Mouse (Mus musculus) left cerebral cortex, adult 9 months (tissue): ENCODE results near the gene Gm44511.
A peak's percentile ranks its signal among the peaks of the same experiment; 100 is the strongest.
"Not testable (repeated sequence)": the region's sequence is repeated elsewhere in the genome, so short reads cannot be mapped to it uniquely, and the experiment has no call there.

ENCODE experiments used
- DNase-seq, 2 experiments: peaks; one replicate each; pipeline ENCODE4 v3.0.0; 2022; ENCODE audit warnings: low spot score in 2 of 2

Gm44511 gene

DNA sequence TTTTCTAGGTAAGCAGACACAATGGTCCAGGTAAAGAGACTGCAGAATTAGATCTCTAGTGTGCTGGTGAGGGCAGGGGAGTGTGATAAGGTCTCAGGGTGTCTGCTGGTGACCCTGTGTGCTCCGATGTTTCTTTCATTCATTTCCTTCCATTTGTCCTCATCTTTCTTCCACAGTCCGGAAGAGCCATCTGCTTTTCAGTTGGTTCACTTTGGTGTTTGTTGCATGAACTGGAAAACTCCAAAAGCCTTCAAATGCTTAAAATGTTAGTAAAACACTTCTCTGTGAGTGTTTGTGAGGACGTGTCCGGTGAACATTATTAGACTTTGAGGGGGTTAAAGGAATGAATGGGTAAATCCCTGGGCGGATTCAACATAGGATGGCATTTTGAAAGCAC is 65.0 kb downstream of the Gm44511 start:
- no peak for DNase-seq

DNA sequence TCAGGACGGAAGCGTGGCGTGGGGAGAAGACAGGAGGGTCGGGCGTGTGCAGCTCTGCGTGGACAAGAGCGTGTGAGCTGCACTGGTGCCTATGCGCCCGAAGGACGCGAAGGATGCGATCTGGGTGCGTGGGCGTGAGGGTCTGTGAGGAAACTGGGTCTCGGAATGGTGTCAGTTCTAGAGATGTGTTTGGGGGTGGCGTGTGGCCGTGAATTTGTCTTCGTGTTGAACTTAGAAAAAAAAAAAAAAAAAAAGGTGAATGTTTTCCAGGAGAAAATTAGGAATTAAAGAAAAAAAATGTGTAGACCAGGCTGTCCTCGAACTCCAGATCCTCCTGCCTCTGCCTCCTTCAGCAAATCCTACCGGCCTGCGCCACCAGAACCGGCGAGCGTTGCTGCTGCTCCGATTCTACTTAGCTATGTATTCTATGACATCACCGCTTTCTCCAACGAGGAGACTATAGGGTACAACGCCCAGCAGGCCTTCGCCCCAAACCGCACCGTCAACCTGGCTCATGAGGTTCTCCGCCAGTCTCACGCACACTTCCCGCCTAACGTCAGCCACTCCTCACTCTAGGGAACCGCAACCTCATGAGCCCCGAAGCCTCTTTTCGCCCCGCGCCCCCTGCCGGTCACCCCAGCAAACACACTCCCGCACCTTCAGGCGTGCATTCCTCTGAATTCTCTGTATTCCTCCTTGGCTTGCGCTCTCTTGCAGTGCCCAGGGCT is 65.5 kb downstream of the Gm44511 start:
- DNase-seq = peak; percentile 89 to 94

DNA sequence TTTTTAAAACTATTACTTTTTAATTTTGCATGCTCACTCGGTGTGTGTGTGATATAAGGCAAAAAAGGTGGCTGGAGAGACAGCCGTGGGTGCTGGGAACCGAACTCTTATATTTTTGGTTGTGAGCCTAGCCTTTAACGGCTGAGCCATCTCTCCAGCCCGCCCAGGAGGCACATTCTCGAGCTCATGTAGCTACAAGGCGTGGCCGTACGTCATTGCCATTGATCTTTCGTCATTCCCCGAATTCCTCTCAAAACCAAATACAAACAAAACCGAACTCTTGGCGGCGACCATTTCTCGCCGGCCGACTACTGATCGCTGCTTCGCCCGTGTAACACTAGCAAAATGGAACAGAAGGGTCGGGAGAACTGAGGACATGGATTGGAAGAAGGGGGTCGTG is 66.1 kb downstream of the Gm44511 start:
- DNase-seq = peak; percentile 80 to 97

DNA sequence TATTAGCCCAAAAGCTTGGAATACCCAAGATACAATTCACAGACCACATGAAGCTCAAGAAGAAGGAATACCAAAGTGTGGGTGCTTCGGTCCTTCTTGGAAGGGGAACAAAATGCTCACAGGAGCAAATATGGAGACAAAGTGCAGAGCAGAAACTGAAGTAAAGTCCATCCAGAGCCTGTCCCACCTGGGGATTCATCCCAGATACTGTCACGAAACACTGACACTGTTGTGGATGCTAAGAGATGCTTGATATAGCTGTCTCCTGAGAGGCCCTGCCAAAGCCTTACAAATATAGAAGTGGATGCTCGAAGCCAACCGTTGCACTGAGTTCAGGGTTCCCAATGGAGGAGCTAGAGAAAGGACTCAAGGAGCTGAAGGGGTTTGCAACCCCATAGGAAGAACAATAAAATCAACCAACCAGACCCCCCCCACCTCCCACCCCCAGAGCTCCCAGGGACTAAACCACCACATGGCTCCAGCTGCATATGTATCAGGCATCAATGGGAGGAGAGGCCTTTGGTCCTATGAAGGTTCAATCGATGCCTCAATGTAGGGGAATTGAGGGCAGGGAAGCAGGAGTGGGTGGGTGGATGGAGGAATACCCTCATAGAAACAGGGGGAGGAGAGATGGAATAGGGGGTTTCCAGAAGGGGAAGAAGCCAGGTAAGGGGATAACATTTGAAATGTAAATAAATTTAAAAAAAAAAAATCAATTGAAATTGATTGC is 66.7 kb downstream of the Gm44511 start:
- DNase-seq = no peak

DNA sequence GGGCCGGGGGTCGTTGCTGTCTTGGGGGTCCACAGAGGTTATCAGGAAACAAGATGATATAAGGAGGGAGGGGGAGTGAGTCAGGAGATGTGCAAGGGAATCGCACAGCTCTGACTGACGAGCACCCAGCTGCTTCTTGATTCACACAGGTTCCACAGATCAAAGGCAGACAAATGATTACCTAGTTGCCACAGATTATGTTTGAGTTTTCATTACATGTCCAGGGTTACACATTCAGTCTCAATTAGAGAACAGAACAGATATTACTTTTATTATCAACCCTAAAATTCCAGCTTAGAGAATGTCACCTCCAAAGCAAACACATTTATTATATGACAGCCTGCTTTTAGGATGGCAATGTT is 70.7 kb downstream of the Gm44511 start:
- not testable (repeated sequence) for DNase-seq

DNA sequence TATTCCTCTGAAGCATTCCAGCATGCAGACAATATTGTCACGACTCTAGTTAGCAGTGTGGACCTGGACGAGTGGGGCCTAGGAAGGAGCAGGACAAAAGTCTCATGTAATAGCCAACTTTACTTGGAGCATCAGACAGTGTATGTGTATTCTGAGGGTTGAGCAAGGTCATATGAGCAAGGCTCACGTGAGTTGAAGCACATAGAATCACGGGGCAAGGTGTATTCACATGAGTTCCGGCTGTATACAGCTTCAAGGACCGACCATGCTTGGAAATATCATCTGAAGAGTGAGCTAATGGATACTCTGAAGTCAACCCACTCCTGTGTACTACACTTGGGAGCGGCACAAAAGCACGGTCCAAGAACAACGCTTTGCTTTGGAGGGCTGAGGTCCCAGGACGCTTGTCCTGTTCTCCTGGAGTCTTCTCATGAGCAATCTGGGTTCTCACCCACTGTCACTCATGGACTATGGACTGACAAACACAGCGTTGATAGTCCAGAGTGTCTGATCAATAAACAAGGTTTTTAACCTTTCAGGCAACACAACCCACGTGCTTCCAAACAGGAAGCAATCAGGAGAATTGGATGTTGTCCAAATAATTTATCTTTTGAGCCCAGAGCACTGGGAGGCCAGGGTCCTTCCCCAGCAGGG is 71.2 kb downstream of the Gm44511 start:
- DNase-seq = not testable (repeated sequence)

DNA sequence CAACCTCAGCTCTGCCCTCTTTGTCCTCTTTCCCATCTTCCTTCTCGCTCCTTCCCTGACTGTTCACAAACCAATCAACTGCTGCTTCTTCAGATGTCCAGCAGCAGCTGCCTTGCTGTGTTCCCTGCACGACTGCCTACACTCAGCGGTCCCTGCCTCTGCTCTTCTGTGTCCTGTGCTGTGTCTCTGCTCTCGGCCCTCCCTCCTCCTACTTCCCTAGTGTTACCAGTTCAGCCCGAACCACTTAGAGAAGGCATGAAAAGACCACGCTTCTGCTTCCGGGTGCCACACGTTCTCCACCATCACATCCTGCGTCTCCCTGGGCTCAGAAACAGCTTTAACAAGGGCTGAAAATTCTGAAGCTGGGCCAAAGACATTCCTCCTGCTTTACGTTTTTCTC is 71.8 kb downstream of the Gm44511 start:
- DNase-seq = peak in 1 of 2 experiments; percentile 32

DNA sequence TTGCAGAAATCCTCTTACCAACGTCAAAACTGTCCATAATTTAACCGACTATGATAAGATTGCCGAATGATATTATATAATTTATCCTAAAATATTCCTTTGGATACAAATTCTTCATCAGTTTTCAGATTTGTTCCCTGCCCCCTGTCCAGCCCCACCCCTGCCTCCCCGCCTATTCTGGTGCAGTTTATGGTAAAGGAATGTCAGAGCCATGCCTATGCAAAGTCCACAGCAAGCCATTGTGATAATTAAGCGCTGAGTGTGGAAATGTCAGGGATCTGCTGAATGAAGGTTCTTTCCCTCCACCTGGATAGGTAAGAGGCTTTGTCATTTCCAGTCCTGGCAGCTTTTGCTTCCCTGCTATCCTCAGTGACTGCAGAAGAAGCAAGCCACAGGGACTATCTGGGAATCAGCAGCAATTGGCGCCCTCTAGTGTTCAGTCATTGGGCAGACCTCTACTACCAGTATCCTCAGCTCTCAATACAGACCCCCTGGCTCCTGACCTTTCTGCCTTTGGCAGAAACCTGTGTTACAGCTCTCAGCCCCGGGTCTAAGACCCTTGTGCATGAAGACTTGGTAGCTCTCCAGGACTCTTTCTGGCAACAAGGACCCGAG is 72.4 kb downstream of the Gm44511 start:
- peak in 1 of 2 experiments; percentile 93 for DNase-seq

DNA sequence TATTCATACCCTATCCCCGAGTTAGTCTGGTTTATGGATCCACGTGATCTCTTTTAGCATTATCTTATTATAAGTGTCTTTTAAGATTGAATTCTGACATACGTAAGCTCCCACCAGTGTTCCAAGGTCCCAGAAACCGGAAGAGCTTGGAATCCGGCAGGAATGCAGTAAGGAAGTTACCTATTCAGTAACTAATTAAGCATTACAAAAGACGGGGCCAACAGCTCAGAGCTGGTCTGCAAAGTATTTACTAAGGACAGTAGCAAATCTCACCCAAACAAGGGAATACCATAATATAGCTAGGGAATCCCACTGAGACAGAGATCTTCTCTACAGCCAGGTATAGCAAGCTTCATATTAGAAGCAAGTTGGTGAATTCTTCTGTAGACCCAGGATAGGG is 79.1 kb downstream of the Gm44511 start:
- not testable (repeated sequence) for DNase-seq

DNA sequence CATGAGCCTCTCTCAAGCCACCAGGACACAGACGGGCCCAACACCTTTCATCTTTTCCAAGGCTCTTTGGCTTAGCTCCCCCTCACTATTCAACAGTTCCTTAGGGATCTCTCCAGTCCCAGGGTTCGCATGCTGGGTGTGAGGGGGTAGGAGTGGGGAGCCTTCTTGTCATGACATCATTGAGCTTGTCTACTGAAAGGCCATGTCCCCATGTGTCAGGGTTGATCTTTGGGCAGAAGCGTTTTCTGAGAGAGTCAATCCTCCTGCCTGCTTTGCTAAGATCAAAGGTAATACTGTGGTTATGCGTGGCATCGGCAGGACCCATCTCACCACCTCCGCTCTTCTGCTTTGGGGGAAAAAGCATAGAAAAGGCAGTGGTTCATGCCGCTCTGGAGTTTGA is 88.7 kb downstream of the Gm44511 start:
- DNase-seq = no peak

DNA sequence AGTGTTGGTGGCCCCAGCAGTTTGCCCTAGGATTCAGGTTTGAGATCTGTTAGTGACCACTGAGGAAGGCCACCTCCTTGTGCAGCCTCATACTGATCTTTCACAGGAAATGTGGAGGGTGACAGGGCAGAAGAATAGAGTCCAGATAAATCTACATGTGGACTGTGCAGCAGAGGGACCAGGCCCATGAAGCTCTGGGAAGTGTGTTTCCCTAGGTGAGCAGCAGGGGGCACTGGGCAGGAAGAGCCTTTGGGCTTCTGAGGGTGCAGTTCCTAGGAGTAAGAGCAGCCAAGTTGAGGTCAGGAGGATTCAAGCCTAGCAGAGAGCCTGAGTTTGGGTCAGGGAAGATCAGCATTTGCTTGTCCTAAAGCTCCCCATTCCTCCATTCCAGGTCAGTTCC is 90.0 kb downstream of the Gm44511 start:
- no peak for DNase-seq

DNA sequence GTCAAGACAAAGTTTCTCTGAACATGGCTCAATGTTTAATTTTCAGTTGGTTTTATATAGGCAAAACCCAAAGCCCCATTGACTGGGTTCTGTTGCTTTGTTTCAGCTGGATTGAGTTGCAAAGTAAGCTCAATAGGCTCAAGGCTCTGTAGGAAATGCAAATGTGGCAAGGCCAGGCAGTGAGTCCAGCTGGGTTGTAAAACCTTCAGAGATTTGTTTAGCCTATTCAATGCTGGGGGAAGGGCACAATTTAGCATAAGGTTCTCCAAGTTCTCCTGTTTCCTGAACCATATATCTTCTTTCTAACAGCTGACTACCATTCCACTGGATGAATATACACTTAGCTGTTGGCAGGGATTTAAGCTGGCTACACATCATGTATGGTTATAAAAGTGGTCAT is 91.2 kb downstream of the Gm44511 start:
- DNase-seq = no peak

DNA sequence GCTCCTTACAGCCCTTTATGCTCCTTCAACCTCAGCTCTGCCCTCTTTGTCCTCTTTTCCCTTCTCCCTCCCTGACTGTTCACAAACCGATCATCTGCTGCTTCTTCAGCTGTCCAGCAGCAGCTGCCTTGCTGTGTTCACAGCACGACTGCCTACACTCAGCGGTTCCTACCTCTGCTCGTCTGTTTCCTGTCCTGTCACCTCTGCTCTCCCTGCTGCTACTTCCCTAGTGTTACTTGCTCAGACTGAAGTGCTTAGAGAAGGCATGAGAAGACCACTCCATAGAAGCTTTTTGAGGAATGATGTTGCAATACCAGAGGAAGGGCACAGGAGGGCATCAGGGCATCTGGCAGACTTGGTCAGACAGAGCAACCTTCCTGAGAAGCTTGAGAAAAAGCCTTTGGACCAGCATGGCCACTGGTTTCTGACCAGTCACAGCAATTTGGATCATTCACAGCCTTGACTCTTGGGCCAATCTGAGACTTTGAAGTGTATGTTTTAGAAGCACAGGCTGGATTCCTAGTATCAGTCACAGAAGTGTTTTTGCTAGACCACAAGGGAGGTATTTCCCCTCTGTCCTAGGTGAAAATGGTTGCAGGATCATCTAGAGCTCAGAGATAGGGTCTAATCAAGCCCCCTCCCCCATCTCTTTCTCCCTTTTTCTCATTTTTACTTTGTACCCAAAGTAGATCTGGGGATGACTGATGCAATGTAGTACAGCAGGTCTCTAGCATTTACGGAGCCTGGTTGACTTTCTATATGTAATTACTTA is 92.0 kb downstream of the Gm44511 start:
- no peak for DNase-seq

DNA sequence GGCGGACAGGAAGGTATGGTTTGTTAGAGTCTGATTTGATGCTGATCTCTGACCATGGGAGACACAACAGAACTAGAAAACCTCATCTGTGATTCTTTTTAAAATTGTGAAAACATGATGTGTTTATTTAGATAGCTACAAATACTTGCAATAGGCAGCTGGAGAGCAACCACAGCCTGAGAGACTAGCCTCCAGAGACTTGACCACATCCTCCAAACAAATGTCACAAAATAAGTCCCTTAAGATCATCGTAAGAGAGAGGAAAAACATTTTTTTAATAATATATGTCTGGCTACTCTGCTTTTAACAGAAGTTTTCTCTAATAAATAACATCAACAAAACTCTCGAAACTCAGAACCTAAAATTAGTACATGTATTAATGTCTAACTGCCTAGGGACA is 94.1 kb downstream of the Gm44511 start:
- no peak for DNase-seq
